Mouse (Mus musculus) small intestine, adult 2 months (tissue): Measurements from ENCODE around the gene Camkv.

ENCODE experiments used
- CTCF ChIP-seq: fragments of 200-500 bp; IDR thresholded peaks from 2 replicates; pipeline ENCODE4 v1.5.1; 2012; ENCODE audit warnings: low read depth, mild to moderate bottlenecking, control low read depth, inconsistent platforms, low read length, moderate library complexity, mixed read lengths; ENCODE audit not compliant: insufficient replicate concordance, insufficient read length; ENCODE audit errors: extremely low read depth
- POLR2A ChIP-seq: fragments of 200-500 bp; IDR thresholded peaks from 2 replicates; pipeline ENCODE4 v1.6.1; 2012; ENCODE audit warnings: low read depth, mild to moderate bottlenecking, control low read depth, inconsistent platforms, low read length, moderate library complexity

GRCm38 (mm10) chr9:107982681-107983346 lies 47.3 kb downstream of the Camkv start, which contains the start of gene Gm20661:
- no peak for TF ChIP-seq CTCF
- no peak for TF ChIP-seq POLR2A
